Mouse (Mus musculus) adrenal gland, postnatal 0 days (tissue): ENCODE measurements around the gene Rpl4. TPM values are rescaled to one million over a fixed set of nuclear protein-coding genes. Genes with fewer than 3 reads are reported as not detected.

ENCODE experiments used
- microRNA-seq: library from miRNA; unstranded; fragments of <30 nt; microRNA quantifications from one replicate; pipeline ENCODE4, GENCODE M21; 2016; ENCODE audit warnings: borderline replicate concordance; ENCODE audit not compliant: insufficient number of aligned reads
- polyA plus RNA-seq: library from polyadenylated mRNA; unstranded; fragments of >200 nt; fragmentation: Nextera tagmentation; extraction: Ambion mirVana; gene quantifications from 2 replicates; pipeline ENCODE4 v1.2.1, GENCODE M21; 2015

Gene Rpl4
- polyA plus RNA-seq: 918 and 950 TPM in 2 replicates

GRCm38 (mm10) chr9:64172816-64173665, at the start of gene Rpl4, which contains the start of gene Zwilch:
TSS of gene Rpl4 (plus strand) at chr9:64173375.
TSS of gene Zwilch (minus strand) at chr9:64173104.

GRCm38 (mm10) chr9:64178974-64179646, 5.9 kb downstream of the Rpl4 start, which contains the start of gene Snapc5:
TSS of gene Snapc5 (plus strand) at chr9:64179274.

Small RNA genes within 50 kb of the gene (microRNA-seq; reads per million reads assigned to microRNA genes)
- gene Gm24106: not detected

Other genes starting within 250 kb of the Rpl4 start
- 4.0 and 9.1 TPM in 2 replicates for gene Smad6, start 151.3 kb upstream of the Rpl4 start, polyA plus RNA-seq
- 0.13 and 0.36 TPM in 2 replicates for gene Lctl, start 56.2 kb upstream of the Rpl4 start, polyA plus RNA-seq
- gene Zwilch, start 271 bp upstream of the Rpl4 start, polyA plus RNA-seq: 3.4 and 5.9 TPM in 2 replicates
- gene Snapc5, start 5.9 kb downstream of the Rpl4 start, polyA plus RNA-seq: 39.4 and 46.3 TPM in 2 replicates
- gene Uchl4, start 61.8 kb downstream of the Rpl4 start, polyA plus RNA-seq: 0.94 and 1.8 TPM in 2 replicates
- 53.0 and 64.7 TPM in 2 replicates for gene Map2k1, start 80.3 kb downstream of the Rpl4 start, polyA plus RNA-seq
- 121 and 136 TPM in 2 replicates for gene Tipin, start 108.2 kb downstream of the Rpl4 start, polyA plus RNA-seq
- 7.7 and 11.0 TPM in 2 replicates for gene Dis3l, start 167.9 kb downstream of the Rpl4 start, polyA plus RNA-seq
- gene Megf11, start 212.3 kb downstream of the Rpl4 start, polyA plus RNA-seq: 2.4 and 2.8 TPM in 2 replicates